Mouse (Mus musculus) cortical plate, adult 2 months (tissue): ENCODE results near the gene Anapc11.

Experiments
- CTCF ChIP-seq: fragments of 200-500 bp; IDR thresholded peaks from 2 replicates; pipeline ENCODE4 v1.5.1; 2011; ENCODE audit warnings: mild to moderate bottlenecking, control low read depth, low read length; ENCODE audit not compliant: insufficient read depth; ENCODE audit errors: extremely low read depth
- POLR2A ChIP-seq: fragments of 200-500 bp; IDR thresholded peaks from 2 replicates; pipeline ENCODE4 v1.6.1; 2011; ENCODE audit warnings: mild to moderate bottlenecking, low read length, control low read depth; ENCODE audit not compliant: insufficient read depth; ENCODE audit errors: extremely low read depth

DNA sequence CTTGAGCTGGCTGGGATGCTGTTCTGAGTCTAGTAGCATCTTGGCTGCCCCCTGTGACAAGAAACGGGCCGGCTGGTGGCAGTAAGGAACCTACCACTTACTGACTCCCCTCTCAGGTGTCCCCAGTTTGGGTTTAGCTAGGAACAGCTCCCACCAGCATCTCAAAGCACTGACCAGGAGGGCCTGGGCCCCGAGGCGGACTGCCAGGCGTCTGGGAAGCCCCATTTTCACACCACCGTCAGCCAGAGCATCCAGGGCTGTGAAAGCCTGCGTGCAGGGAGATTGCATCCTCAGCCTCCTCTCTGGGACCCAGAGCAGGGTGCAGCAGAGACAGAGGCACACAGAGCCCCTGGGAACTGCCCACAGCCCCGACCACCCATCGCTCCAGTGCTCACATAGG, 43.0 kb downstream of the Anapc11 start:
- TF ChIP-seq CTCF (no peak), POLR2A (no peak)
